Mouse (Mus musculus) MEL (cell line): ENCODE data around the gene Ppp2r1b.
"Not testable (repeated sequence)": the region's sequence is repeated elsewhere in the genome, so short reads cannot be mapped to it uniquely, and the experiment has no call there.

ENCODE experiments used
- CHD1 ChIP-seq: IDR thresholded peaks from 2 replicates; pipeline ENCODE4 v1.6.1; 2012; ENCODE audit warnings: low read depth, mild to moderate bottlenecking, inconsistent platforms, low read length, improper control_type of control experiment
- CHD2 ChIP-seq: IDR thresholded peaks from 2 replicates; pipeline ENCODE4 v1.6.1; 2011; ENCODE audit warnings: low read length, improper control_type of control experiment
- CTCF ChIP-seq, 3 experiments: IDR thresholded peaks in 2 of 3; conservative IDR thresholded peaks in 1 of 3; 2 replicates each; pipeline ENCODE4 v1.5.1; 2011 to 2012; ENCODE audit warnings: low read length in 3 of 3, low read depth in 2 of 3, mild to moderate bottlenecking in 2 of 3, improper control_type of control experiment in 1 of 3, inconsistent platforms in 1 of 3, mixed read lengths in 1 of 3, moderate library complexity in 1 of 3; ENCODE audit not compliant: control insufficient read depth in 1 of 3, insufficient read depth in 1 of 3, poor library complexity in 1 of 3, severe bottlenecking in 1 of 3
- GATA1 ChIP-seq: IDR thresholded peaks from 2 replicates; pipeline ENCODE4 v1.6.1; 2011; ENCODE audit warnings: low read depth, low read length, improper control_type of control experiment
- KAT2A ChIP-seq: conservative IDR thresholded peaks from 2 replicates; pipeline ENCODE4 v1.6.1; 2012; ENCODE audit warnings: low read depth, low read length, improper control_type of control experiment, inconsistent platforms
- MAFK ChIP-seq: IDR thresholded peaks from 2 replicates; pipeline ENCODE4 v1.6.1; 2011; ENCODE audit warnings: low read depth, mild to moderate bottlenecking, low read length, improper control_type of control experiment, borderline replicate concordance
- MAZ ChIP-seq: IDR thresholded peaks from 2 replicates; pipeline ENCODE4 v1.6.1; 2012; ENCODE audit warnings: low read depth, mild to moderate bottlenecking, inconsistent platforms, low read length, improper control_type of control experiment
- POLR2A ChIP-seq, 2 experiments: IDR thresholded peaks; 2 replicates each; pipeline ENCODE4 v1.6.1; 2011 to 2012; ENCODE audit warnings: low read length in 2 of 2, mild to moderate bottlenecking in 2 of 2, control low read depth in 1 of 2, improper control_type of control experiment in 1 of 2, low read depth in 1 of 2, moderate library complexity in 1 of 2; ENCODE audit not compliant: control insufficient read depth in 1 of 2, insufficient read depth in 1 of 2, poor library complexity in 1 of 2
- POLR2AphosphoS2 ChIP-seq: IDR thresholded peaks from 2 replicates; pipeline ENCODE4 v1.6.1; 2011; ENCODE audit warnings: low read length, improper control_type of control experiment
- SMC3 ChIP-seq: IDR thresholded peaks from 2 replicates; pipeline ENCODE4 v1.6.1; 2011; ENCODE audit warnings: low read depth, low read length, improper control_type of control experiment
- TCF12 ChIP-seq: IDR thresholded peaks from 2 replicates; pipeline ENCODE4 v1.6.1; 2014; ENCODE audit warnings: low read depth, mild to moderate bottlenecking, inconsistent platforms, low read length, improper control_type of control experiment, moderate library complexity
- USF1 ChIP-seq: IDR thresholded peaks from 2 replicates; pipeline ENCODE4 v1.6.1; 2014; ENCODE audit warnings: low read depth, mild to moderate bottlenecking, inconsistent platforms, low read length, improper control_type of control experiment, moderate library complexity

GRCm38 (mm10) chr9:50832582-50832981 is 12.5 kb upstream of the Ppp2r1b start:
- not testable (repeated sequence) for TF ChIP-seq POLR2A (IDR thresholded peaks at IDR 0.05; ENCODE audit: control insufficient read depth in 1 of 2, insufficient read depth in 1 of 2, low read depth in 1 of 2, low read length in 2 of 2, poor library complexity in 1 of 2); CTCF (IDR thresholded peaks at IDR 0.05 in 2 of 3, conservative IDR thresholded peaks at IDR 0.05 in 1 of 3; ENCODE audit: control insufficient read depth in 1 of 3, insufficient read depth in 1 of 3, low read depth in 2 of 3, low read length in 3 of 3, poor library complexity in 1 of 3, severe bottlenecking in 1 of 3); CHD2; CHD1; MAZ; TCF12; MAFK; SMC3; GATA1; USF1; POLR2AphosphoS2; KAT2A
